Mouse (Mus musculus) frontal cortex, adult 2 months (tissue): ENCODE measurements at regions not wholly inside any gene's neighbourhood (a gene's known extent, or its start where the extent isn't known, plus 50 kb on each side); places are given as distances from the start of the nearest gene placed in this dataset.
A peak's percentile ranks its signal among the peaks of the same experiment; 100 is the strongest.

Experiments used
- DNase-seq, 2 experiments: peaks; one replicate each; pipeline ENCODE4 v3.0.0; 2022; ENCODE audit warnings: low spot score in 1 of 2; ENCODE audit errors: extremely low spot score in 1 of 2

DNA sequence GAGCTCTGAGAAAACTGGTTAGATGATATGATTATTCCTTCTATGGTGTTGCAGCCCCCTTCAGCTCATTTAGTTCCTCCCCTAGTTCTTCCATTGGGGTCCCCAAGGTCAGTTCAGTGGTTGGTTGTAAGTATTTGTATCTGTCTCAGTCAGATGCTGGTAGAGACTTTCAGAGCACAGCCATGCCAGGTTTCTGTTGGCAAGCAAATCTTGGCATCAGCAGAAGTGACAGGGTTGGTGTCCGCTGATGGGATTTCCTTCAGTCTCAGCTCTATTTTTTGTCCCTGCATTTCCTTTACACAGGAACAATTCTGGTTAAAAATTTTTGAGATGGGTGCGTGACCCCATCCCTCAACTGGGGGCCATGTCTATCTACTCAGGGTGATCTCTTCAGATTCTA, 55.3 kb upstream of the Spaca1 start:
- no peak for DNase-seq

GRCm38 (mm10) chr4:34114323-34114722, 64.3 kb upstream of the Spaca1 start:
- DNase-seq, result no peak

DNA sequence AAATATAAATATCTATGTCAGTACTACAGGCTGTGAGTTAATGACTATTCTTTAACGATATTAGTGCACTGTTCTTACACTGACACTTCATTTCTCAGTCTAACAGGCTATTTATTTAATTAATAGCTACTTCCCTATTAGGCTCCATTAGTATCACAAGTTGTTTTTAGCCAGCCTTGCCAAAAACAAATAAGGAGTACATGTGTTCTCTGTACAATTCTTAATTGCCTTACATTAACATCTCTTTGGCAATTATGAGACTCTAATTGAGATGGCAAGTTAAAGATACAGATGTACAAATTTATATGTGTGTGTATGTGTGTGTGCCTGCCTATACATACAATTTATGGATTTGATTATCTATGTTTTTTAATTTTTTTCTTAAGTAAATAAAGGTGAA, 67.1 kb upstream of the Spaca1 start:
- DNase-seq, result no peak

GRCm38 (mm10) chr4:34122959-34123520, 73.0 kb upstream of the Spaca1 start:
- DNase-seq, result peak; percentile 9 to 41

DNA sequence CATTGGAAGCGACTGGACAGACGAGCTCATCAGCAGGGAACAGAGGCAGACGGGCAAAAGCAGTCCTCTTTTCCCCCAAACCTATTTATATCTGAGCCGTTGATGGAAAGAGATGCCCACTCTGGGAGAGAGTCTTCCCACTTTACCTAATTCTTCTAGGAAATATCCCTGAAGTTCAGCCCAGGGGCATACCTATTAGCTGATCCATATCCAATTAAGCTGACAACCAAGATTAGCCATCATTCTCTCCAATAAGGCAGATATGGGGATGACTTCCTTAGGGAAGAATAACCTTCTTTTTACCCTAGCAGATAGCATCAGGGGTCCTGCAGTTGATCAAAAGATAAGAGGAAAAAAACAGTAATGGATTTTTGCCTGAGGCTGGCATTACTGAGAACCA, 78.2 kb upstream of the Spaca1 start:
- no peak for DNase-seq

GRCm38 (mm10) chr4:34146133-34146867, 96.3 kb upstream of the Spaca1 start:
- DNase-seq, result no peak

DNA sequence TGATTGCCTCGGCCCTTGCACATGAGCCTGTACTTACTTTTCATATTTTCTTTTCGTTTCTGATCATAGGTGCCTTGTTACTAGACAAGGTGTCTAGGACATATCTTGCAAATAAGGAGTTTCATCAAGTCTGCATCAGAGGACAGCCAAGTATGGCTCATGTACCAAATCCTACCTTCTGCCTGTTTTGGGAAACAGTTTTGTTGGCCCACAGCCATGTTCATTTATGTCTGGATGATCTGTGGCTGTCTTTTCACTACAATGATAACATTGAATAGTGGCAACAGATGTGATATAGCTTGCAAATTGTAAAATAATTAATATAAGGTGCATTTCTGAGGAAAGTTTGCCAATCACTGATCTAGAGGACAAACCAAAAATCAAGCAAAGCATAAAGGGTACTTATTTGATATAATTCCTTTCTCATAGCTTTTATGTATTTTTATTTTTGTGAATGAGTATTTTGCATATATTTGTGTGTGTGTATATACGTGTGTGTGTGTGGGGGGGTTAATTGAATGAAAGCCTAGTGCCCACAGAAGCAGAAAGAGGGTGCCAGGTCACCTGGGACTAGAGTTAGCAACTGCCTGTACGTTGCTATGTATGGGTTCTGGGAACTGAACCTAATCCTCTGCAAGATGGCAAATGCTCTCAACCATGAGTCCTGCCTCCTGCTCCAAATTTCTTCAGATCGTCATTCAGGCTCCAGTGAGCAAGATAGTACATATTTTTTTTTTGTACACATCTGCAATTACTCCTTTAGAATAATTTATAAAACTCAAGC, 99.2 kb upstream of the Spaca1 start:
- no peak for DNase-seq

DNA sequence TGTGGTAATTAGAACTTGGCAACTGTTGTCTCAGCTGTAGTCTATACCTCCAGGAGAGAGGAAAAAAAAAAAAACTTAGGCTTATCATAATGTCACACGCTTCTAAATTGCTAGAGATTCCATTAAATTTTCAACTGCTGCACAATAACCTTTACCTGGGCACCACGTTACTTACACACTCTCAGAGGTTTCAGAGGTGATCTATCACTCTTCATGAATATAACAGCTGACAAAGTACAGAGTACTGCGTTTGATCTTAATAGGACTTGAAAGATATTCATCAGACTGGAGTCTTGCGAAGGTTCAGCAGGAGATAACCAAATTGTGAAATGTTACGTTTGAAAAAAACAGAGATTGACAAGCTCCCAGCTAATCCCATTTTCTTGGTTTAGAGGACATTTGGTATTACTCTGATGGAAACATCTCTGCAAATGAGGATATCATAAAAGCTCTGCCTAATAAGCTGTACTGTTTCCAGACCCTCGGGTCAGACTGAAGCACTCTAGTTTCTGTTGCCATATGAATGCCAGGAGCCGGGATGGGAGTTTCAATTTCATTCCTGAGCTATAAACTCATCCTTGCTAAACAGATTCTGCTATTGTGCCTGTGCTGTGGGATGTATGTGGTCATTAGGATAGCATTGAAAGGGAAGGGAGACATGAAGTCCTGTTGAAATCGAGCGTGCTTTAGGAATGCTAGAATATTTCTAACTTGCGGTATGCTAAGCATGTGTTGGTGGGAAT, 101.8 kb upstream of the Spaca1 start:
- no peak for DNase-seq

GRCm38 (mm10) chr4:34155501-34155900, 105.5 kb upstream of the Spaca1 start:
- DNase-seq, result no peak

- DNase-seq, result no peak
These were observed 108.0 kb upstream of the Spaca1 start for GRCm38 (mm10) chr4:34157818-34158511.

DNA sequence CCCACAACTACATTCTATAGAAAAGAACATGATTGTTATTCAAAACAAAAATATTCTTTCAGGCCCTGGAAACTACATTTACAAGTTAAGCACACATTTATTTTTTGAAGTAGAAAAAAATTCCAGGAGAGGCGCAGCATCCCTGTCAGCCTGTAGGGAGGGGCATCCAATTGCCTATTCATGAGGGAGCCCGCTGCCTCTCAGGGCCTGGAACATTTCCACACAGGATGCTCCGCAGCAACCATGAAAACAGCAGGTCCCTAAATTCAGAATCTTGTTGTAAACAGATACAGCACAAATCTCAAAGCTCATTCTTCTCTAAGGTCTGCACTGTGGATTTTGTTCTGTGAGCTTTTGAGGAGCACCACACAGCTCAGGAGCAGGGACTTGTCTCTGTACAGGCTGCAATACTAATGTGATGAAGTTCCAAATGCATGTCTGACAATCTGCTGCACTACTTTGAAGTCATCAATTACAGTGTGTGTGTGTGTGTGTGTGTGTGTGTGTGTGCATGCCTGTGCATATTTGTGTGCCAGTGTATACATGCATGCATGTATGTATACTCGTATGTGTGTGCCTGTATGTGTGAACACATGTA, 121.4 kb upstream of the Spaca1 start:
- DNase-seq, result peak; percentile 11 to 40

DNA sequence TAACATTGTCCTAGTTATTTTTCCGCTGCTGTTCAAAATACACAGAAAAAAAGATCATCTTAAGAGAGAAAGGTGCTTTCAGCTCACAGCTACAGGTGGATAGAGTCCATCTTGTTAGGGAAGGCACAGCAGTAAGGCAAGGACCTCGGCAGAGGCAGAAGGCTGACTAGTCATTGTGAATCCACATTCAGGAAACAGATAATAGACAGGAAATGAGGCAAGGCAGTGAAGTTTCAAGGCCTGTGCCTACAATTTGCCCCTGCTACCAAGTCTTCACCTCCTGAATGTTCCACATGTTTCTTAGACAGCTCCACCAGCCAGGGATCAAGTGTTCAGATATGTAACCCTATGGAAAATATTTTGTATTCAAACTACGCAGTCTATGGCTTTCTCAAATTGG, 122.0 kb upstream of the Spaca1 start:
- no peak for DNase-seq

GRCm38 (mm10) chr4:34177421-34177820, 127.4 kb upstream of the Spaca1 start:
- no peak for DNase-seq

GRCm38 (mm10) chr4:34186522-34186921, 136.5 kb upstream of the Spaca1 start:
- no peak for DNase-seq

DNA sequence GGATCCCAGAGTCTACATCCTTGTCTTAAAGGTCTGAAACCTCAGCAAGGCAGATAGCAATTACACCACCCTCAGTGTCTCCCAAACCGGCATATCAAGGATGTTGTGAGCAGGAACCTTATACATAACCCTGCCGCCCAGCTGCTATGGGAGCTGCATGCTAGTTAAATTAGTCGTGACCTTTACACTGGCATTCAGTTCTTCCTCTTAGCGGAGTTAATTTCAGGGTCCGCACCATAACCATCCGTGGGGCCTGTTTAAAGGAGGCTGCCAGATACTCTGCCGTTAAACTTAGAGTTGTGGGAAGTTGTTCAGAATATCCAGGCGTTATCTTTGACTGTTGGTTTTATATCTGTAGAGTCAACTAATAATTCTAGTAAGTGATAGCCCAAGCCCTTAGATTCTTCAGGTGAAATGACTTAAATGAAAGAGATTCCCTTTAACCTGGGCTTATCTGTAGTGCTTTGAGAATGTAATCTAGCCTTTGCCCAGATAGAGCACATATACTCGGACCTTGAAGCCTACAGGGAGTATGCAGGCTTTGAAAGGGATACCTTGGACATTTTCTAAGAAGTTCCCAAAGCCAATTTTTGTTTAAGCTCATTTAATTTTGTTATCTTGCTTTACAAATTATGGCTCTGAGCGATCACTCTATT, 153.3 kb upstream of the Spaca1 start:
- DNase-seq, result no peak

DNA sequence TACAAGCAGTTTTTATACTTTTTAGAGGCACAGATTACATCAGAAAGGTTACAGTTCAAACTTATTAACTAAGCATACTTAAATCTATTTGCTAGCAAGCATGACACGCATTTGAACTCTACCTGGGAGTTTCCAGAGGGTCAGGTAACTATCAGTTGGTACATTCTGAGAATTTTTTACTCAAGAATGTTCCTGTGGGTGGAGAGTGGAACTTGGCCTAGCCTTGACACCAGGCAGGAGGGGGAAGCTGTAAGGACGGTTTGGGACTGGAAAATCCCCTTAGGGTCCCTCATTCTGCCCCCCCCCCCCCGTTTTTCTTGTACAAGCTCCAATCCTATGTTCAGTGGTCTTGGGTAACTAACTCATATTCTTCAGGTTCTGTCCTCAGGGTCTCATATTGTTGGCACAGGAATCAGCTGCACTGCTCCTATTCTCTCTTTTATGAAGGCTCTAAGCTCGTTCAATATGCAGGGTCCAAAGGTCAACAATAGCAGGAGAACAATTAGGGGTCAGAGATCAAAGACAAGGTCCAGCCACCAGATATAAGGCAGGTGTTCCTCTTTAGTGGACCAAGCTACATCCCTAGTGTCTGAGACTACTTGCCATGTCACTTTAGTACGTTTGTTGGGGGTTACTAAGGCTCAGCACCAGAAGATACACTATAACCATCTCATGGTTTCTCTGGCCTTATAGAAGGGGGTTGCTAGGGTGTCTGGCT, 159.3 kb upstream of the Spaca1 start:
- DNase-seq, result no peak

DNA sequence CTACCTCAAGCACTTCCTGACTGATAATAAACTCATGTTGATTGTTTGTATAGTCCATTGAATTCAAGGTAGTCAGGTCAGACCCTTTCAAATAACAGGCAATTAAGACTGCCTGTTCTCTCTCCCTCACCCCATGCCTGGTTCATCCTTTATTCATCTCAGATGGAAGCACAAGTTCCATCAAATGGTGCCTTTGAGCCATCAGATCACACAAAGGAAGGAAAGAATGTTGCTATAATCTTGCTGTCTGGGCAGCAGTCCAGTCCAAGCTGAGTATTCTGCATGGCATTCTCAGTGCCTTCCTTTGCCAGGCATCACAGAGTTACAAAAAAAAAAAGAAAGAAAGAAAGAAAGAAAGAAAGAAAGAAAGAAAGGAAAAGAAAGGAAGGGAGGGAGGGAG, 163.7 kb upstream of the Spaca1 start:
- DNase-seq, result no peak

GRCm38 (mm10) chr4:34214346-34214745, 164.4 kb upstream of the Spaca1 start:
- peak in 1 of 2 experiments; percentile 16 for DNase-seq

DNA sequence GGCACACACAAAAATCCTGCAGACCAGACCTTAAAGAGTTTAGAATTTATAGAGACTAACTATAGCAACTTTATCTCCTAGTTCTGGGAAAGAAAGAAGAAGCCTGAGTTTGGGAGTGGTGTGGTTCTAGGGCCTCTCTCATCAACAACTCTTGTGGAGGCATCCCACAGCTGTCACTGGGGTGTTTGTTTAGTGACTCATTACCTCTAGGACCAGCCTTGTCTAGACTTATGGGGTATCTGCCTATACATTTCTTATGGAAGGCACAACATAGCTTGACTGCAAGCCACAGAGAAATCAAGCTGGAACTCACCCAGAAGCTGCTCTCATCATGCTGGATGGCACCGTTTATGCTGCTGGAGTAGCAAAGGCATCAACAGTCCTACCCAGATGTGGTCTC, 171.9 kb upstream of the Spaca1 start:
- no peak for DNase-seq
